Mouse (Mus musculus) heart, adult 2 months (tissue): ENCODE measurements around the gene Wbp11. TPM values are rescaled to one million over a fixed set of nuclear protein-coding genes. Genes with fewer than 3 reads are reported as not detected.
A peak's percentile ranks its signal among the peaks of the same experiment; 100 is the strongest.

ENCODE experiments used
- DNase-seq, 2 experiments: peaks; one replicate each; pipeline ENCODE4 v3.0.0; 2021
- H3K27ac ChIP-seq: fragments of 200-600 bp; 2 replicates; pipeline ENCODE4 v1.8.1; 2022
- H3K27me3 ChIP-seq: fragments of 200-500 bp; 2 replicates; pipeline ENCODE4 v1.6.1; 2012; ENCODE audit warnings: mild to moderate bottlenecking, low read length, inconsistent platforms, mixed read lengths; ENCODE audit not compliant: control insufficient read depth, insufficient read depth
- H3K36me3 ChIP-seq: fragments of 200-500 bp; 2 replicates; pipeline ENCODE4 v1.6.1; 2012; ENCODE audit warnings: low read length, inconsistent platforms; ENCODE audit not compliant: control insufficient read depth, insufficient read depth
- H3K4me1 ChIP-seq: fragments of 200-500 bp; 2 replicates; pipeline ENCODE4 v1.6.1; 2011; ENCODE audit warnings: low read length; ENCODE audit not compliant: control insufficient read depth, insufficient read depth
- H3K4me3 ChIP-seq: fragments of 200-600 bp; 2 replicates; pipeline ENCODE4 v1.8.1; 2022
- H3K79me2 ChIP-seq: fragments of 200-500 bp; replicated peaks from 2 replicates; pipeline ENCODE4 v1.6.1; 2012; ENCODE audit warnings: mild to moderate bottlenecking, inconsistent platforms, low read length, moderate library complexity, mixed read lengths; ENCODE audit not compliant: control insufficient read depth, insufficient read depth
- H3K9ac ChIP-seq: fragments of 200-500 bp; 2 replicates; pipeline ENCODE4 v1.6.1; 2012; ENCODE audit warnings: low read depth, mild to moderate bottlenecking, control low read depth, inconsistent platforms, low read length, mixed read lengths
- CTCF ChIP-seq: fragments of 200-600 bp; IDR thresholded peaks from 2 replicates; pipeline ENCODE4 v1.8.1; 2022; ENCODE audit warnings: antibody characterized with exemption, mild to moderate bottlenecking, moderate library complexity
- EP300 ChIP-seq: fragments of 200-500 bp; IDR thresholded peaks from 2 replicates; pipeline ENCODE4 v1.6.1; 2011; ENCODE audit warnings: low read depth, low read length, control low read depth; ENCODE audit not compliant: insufficient read depth
- POLR2A ChIP-seq: fragments of 200-500 bp; IDR thresholded peaks from 2 replicates; pipeline ENCODE4 v1.6.1; 2011; ENCODE audit warnings: mild to moderate bottlenecking, low read depth, low read length, control low read depth; ENCODE audit not compliant: insufficient read depth
- WGBS: fragments of 180-500 bp; shearing (Covaris S2); methylation state at CpG from one replicate; pipeline ENCODE4 v1.1.7; 2018; 5-methylcytosine and 5-hydroxymethylcytosine counted together
- intact Hi-C: fragments of 180-260 bp; cut with DNase I; formaldehyde crosslinking; loops from one replicate; pipeline ENCODE4 v1.15.1; 2025
- polyA plus RNA-seq: library from polyadenylated mRNA; depleted of rRNA; stranded (reverse); fragments of >200 nt; gene quantifications from 2 replicates; pipeline ENCODE4 v1.2.3, GENCODE M21; 2012
- total RNA-seq, 2 experiments: library from RNA; stranded (reverse); gene quantifications; 2 replicates each; pipeline ENCODE4 v1.2.3; 2021

Gene Wbp11
- total and polyA plus RNA-seq, 3 experiments, result 28.7 to 68.1 (median 67.6) TPM

DNA sequence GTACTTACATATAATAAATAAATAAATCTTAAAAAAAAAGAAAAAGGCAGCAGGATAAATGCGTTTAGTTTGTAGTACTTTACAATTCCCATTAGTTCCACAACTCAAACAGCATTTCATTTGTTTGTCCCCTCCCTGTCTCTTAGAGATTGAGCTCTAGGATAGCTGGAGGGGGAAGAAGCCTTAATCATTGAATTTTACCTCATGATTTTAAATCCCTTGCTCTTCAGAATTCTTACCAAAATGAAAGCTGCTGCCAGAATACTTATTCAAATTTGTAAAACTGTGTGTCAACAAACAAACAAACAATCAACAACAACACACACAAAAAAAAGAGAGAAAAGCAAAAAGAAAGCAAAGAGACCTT lies 22.6 kb downstream of the Wbp11 start:
- Histone ChIP-seq H3K9ac (no peak overlapping the region), H3K36me3 (no peaks in the 10 kb centered on the region), H3K4me3 (no peak overlapping the region), H3K27ac (peak overlapping the region; percentile 99), H3K4me1 (peaks cover 4% of the 10 kb centered on the region), H3K79me2 (no peaks in the 10 kb centered on the region), H3K27me3 (no peaks in the 10 kb centered on the region)
- intact Hi-C loops, result no loop called here
- WGBS, result 78% methylated on average over 1 of the region's 1 CpGs
- TF ChIP-seq CTCF, result no peak
- no peak for TF ChIP-seq EP300
- TF ChIP-seq POLR2A, result no peak
- no peak for DNase-seq

DNA sequence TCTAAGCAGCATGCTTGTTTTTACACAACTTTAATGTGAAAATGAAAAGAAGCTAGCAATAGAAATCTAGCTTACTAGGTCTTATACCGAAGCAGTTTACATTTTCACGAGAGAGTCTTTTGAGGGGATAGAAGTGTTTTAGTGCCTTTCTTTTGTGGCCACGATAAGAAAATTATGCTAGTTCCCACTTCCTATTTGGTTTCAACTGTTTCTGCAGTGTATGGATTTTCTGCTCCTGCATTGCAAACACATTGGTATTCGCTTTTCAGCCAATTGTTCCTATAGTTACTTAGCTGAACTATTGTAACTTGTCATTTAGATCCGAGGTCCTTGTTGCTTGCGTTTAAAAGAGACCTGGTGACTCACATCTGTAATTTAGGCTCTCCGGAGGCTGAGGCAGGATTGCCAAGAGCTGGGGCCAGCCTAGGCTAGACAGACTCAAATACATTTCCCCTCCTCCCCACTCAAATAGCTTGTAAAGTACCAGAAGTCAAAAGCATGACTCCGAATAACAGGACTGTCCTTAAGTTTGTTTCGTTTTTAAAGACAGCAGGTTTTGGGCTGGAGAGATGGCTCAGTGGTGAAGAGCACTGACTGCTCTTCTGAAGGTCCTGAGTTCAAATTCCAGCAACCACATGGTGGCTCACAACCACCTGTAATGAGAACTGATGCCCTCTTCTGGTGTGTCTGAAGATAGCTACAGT lies 23.2 kb downstream of the Wbp11 start:
- H3K27me3 ChIP-seq, result no peaks in the 10 kb centered on the region
- intact Hi-C loops, result loop anchor here (1.0 kb wide), 1 partner anchor 22 kb away; the partner anchor contains the start of gene BC049715
- no peaks in the 10 kb centered on the region for H3K36me3 ChIP-seq
- peaks cover 4% of the 10 kb centered on the region for H3K4me1 ChIP-seq
- H3K4me3 ChIP-seq, result peak overlapping the region; percentile 71
- H3K9ac ChIP-seq, result no peak overlapping the region
- peak overlapping the region; percentile 99 for H3K27ac ChIP-seq
- TF ChIP-seq POLR2A (no peak), CTCF (no peak), EP300 (no peak)
- no peaks in the 10 kb centered on the region for H3K79me2 ChIP-seq
- 18% methylated on average over 9 of the region's 9 CpGs for WGBS
- DNase-seq, result no peak

DNA sequence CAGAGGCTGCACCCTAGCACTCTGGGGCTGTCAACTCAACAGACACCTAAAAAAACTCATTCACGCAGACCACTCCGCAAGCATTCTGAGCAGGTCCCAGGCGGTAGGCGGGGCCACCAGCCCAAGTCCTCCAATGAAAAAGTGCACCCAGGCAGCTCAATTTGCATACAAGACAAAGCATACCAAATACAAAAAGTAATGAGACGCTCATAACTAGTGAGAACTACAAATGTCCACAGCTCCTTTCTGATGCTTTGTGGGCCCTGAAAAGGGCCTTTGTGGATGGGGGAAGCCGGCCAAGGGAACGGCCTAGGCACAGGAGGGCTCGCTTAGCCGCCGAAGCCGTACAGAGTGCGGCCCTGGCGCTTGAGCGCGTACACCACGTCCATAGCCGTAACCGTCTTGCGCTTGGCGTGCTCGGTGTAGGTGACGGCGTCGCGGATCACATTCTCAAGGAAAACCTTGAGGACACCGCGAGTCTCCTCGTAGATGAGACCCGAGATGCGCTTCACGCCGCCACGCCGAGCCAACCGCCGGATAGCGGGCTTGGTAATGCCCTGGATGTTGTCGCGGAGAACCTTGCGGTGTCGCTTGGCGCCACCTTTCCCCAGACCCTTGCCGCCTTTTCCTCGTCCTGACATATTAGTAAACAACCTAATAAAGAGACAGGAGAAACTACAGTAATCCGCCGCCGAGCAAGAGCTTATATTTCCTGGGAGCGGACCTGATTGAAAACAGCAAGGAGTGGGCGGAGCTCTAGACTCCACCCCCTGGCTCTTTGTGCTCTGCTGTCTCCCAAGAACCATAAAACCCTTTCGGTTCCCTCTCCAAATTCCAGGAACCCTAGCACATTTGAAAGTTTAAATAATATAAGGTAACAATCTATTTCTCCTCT lies 24.0 kb downstream of the Wbp11 start, which contains the start of gene Hist4h4:
Gene Hist4h4, minus strand, starts transcription at position 677 of the 895 bp plus-strand sequence.
- H3K79me2 ChIP-seq, result no peaks in the 10 kb centered on the region
- H3K27me3 ChIP-seq, result no peaks in the 10 kb centered on the region
- H3K36me3 ChIP-seq, result no peaks in the 10 kb centered on the region
- H3K27ac ChIP-seq, result peak within 1 kb of the TSS; percentile 99
- TF ChIP-seq POLR2A (peak; percentile 100), CTCF (no peak), EP300 (peak; percentile 90)
- H3K4me3 ChIP-seq, result peak within 1 kb of the TSS; percentile 71
- peaks cover 4% of the 10 kb centered on the region for H3K4me1 ChIP-seq
- peak; percentile 96 to 99 for DNase-seq
- H3K9ac ChIP-seq, result peak within 1 kb of the TSS; percentile 77
- under 1% methylated on average over 50 of the region's 50 CpGs for WGBS
- intact Hi-C loops, result loop anchor here (1.0 kb wide), 1 partner anchor 23 kb away; the partner anchor contains the start of gene BC049715

DNA sequence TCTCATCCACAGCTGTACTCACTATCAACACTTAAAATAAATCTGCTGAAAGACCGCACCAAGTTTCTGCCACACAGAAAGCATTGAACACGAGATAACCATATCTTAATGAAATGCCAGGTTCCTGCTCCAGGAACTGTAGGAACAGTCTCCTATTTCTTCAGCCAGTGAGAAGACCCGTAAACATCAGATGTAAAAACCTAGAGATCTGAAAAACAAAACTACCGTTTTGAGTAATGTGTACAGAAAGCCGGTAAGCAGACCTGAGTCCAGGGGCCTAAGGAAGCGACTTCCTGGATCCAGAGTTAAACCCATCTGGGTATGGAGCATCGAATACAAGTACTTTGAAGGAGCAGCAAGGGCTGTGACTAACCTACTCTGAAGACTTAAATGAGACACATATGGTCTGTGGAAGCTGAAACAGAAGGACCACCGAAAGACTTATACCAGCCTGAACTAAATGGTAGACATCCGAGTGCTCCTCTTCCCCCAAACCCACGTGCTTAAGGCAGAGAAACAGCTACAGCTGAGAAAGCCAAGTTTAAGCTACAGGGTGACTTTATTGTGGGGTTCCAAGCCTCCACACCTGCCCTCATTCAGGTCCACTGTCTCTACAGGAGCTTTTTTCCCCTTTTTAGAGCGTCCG lies 24.8 kb downstream of the Wbp11 start:
- Histone ChIP-seq H3K4me3 (peak overlapping the region; percentile 71), H3K9ac (peak overlapping the region; percentile 24; the same call in 1 of the 2 replicates), H3K27ac (peak overlapping the region; percentile 99), H3K79me2 (no peaks in the 10 kb centered on the region), H3K4me1 (peaks cover 4% of the 10 kb centered on the region), H3K36me3 (no peaks in the 10 kb centered on the region), H3K27me3 (no peaks in the 10 kb centered on the region)
- no peak for DNase-seq
- WGBS, result 9% methylated on average over 12 of the region's 12 CpGs
- intact Hi-C loops, result no loop called here
- no peak for TF ChIP-seq POLR2A

DNA sequence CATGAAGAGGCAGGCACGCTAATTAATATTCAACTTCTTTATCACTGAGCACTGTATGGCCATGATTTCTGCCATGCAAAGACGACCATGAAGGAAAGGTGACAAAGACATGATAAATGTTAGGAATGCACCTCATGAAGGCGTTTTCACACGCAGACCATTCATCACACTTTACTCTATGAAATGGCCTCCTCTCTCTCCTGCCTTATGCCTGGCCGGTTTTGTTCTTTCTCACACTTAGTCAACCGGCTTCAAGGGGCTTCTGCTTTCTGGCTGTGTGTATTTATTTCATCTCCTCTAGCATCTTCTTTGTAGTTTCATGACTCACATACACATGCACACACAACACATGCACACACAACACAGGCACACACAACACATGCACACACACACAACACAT lies 26.8 kb downstream of the Wbp11 start:
- intact Hi-C loops, result no loop called here
- Histone ChIP-seq H3K4me1 (peaks cover 4% of the 10 kb centered on the region), H3K79me2 (no peaks in the 10 kb centered on the region), H3K36me3 (no peaks in the 10 kb centered on the region), H3K9ac (no peak overlapping the region), H3K27ac (no peak overlapping the region), H3K27me3 (no peaks in the 10 kb centered on the region), H3K4me3 (no peak overlapping the region)
- 81% methylated on average over 6 of the region's 6 CpGs for WGBS
- no peak for DNase-seq
- TF ChIP-seq POLR2A, result no peak
- TF ChIP-seq CTCF, result no peak
- no peak for TF ChIP-seq EP300
